Mouse (Mus musculus) lung, embryonic 14.5 days (tissue): ENCODE data around the gene Exosc7. TPM values are rescaled to one million over a fixed set of nuclear protein-coding genes. Genes with fewer than 3 reads are reported as not detected.

Source experiments
- ATAC-seq: fragments of 200-750 bp; cut with Nextera tagmentation; 2 replicates; pipeline ENCODE4 v1.8.0; 2017; ENCODE audit warnings: mild to moderate bottlenecking, moderate TSS enrichment, moderate library complexity; ENCODE audit not compliant: insufficient read depth
- DNase-seq: peaks from one replicate; pipeline ENCODE4 v3.0.0-alpha.2; 2015
- H3K27ac ChIP-seq: fragments of 300-500 bp; sonication (generic); 2 replicates; pipeline ENCODE4 v1.5.1; 2014; ENCODE audit warnings: low read depth, mild to moderate bottlenecking, moderate library complexity
- H3K27me3 ChIP-seq: fragments of 300-500 bp; sonication (generic); 2 replicates; pipeline ENCODE4 v1.6.1; 2014; ENCODE audit warnings: low read length, control low read depth; ENCODE audit not compliant: insufficient read depth
- H3K36me3 ChIP-seq: fragments of 300-500 bp; sonication (generic); 2 replicates; pipeline ENCODE4 v1.6.1; 2014; ENCODE audit warnings: control low read depth; ENCODE audit not compliant: insufficient read depth
- H3K4me1 ChIP-seq: fragments of 300-500 bp; sonication (generic); 2 replicates; pipeline ENCODE4 v1.6.1; 2014; ENCODE audit warnings: antibody characterized with exemption, control low read depth; ENCODE audit not compliant: insufficient read depth
- H3K4me2 ChIP-seq: fragments of 300-500 bp; sonication (generic); 2 replicates; pipeline ENCODE4 v1.6.1; 2014; ENCODE audit warnings: mild to moderate bottlenecking
- H3K4me3 ChIP-seq: fragments of 300-500 bp; sonication (generic); 2 replicates; pipeline ENCODE4 v1.5.1; 2014; ENCODE audit warnings: low read depth, low read length
- H3K9ac ChIP-seq: fragments of 300-500 bp; sonication (generic); 2 replicates; pipeline ENCODE4 v1.6.1; 2014
- H3K9me3 ChIP-seq: fragments of 300-500 bp; sonication (generic); 2 replicates; pipeline ENCODE4 v1.6.1; 2016; ENCODE audit warnings: low read depth, low read length, control low read depth
- CTCF ChIP-seq: IDR thresholded peaks from 2 replicates; pipeline ENCODE4 v1.5.1; 2016; ENCODE audit warnings: antibody characterized with exemption, low read depth
- WGBS: fragments of 180-500 bp; shearing (Covaris S2); extraction: QIAGEN DNeasy Blood & Tissue Kit; methylation state at CpG from one replicate; pipeline ENCODE4 v1.1.7; 2014; 5-methylcytosine and 5-hydroxymethylcytosine counted together
- polyA plus RNA-seq: library from polyadenylated mRNA; unstranded; fragments of >200 nt; fragmentation: Nextera tagmentation; extraction: Ambion mirVana; gene quantifications from 2 replicates; pipeline ENCODE4 v1.2.1, GENCODE M21; 2014

Gene Exosc7
- polyA plus RNA-seq, 1 experiment from 2014 or later: 132 TPM

DNA sequence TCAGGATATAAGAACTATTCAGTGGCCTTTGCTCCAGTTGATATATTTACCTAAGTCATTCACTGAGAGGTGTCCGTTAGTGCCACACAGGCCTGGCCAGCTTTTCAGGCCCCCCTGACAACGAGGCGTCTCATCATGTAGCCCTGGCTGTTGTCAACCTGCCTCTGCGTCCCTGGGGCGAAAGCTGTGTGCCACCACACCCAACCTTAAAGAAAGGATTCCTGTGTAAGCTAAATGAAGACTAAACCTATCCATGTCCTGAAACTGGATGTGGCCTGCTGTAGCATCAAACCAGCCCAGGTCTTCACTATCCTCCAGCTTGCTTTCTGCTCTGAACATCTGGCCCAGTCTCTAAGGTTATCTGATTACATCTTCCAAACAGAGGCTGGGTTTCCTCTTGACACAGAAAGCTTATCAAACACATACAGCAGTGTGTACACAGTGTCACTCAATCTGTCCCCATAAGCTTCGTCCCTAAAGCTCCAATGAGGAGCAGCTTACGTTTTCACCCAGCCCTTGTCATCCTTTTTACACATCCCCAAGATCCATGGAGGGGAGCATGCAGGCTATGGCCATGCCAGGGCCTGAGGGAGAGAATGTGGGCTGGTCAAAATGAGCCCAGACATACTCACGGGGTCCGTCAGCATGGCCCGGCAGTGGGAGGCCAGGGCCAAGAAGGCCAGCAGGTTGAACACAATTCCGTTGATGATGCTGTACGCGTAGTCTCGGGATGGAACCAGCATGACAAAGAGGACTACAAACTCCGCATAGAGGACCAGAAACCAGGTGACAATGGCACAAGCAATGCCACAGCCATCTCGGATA is 13.2 kb upstream of the Exosc7 start:
- H3K27me3 ChIP-seq: no peaks in the 10 kb centered on the region
- no peak overlapping the region for H3K4me3 ChIP-seq
- H3K9me3 ChIP-seq: no peaks in the 10 kb centered on the region
- 88% methylated on average over 16 of the region's 16 CpGs for WGBS
- ATAC-seq (no peak), DNase-seq (no peak)
- H3K36me3 ChIP-seq: peaks cover 65% of the 10 kb centered on the region
- H3K4me1 ChIP-seq: no peaks in the 10 kb centered on the region
- no peak overlapping the region for H3K4me2 ChIP-seq
- TF ChIP-seq CTCF: no peak
- H3K27ac ChIP-seq: no peak overlapping the region
- H3K9ac ChIP-seq: no peak overlapping the region

DNA sequence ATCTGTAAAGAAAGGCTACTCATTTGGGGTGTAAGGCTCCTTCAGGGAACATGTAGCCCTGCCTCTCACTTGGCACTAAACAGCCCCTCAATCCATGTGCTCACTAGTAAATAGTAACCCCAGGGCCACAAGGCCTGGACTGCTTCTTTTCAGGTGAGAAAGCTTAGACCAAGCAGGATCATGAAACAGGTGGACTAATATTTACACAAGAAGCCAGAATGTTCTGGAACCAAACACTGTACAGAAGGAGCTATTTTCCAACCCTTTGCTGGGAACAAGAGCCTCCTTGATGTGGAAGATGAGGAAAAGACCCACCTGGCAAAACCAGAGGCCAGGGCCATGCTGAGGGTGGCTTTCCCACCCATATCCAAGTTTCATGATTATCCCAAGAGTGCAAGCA is 9.6 kb upstream of the Exosc7 start:
- H3K4me3 ChIP-seq: no peak overlapping the region
- H3K4me2 ChIP-seq: no peak overlapping the region
- no peak overlapping the region for H3K27ac ChIP-seq
- ATAC-seq (no peak), DNase-seq (no peak)
- TF ChIP-seq CTCF: no peak
- H3K9ac ChIP-seq: no peak overlapping the region
- H3K36me3 ChIP-seq: peaks cover 42% of the 10 kb centered on the region
- H3K27me3 ChIP-seq: no peaks in the 10 kb centered on the region
- no peaks in the 10 kb centered on the region for H3K4me1 ChIP-seq
- H3K9me3 ChIP-seq: no peaks in the 10 kb centered on the region

DNA sequence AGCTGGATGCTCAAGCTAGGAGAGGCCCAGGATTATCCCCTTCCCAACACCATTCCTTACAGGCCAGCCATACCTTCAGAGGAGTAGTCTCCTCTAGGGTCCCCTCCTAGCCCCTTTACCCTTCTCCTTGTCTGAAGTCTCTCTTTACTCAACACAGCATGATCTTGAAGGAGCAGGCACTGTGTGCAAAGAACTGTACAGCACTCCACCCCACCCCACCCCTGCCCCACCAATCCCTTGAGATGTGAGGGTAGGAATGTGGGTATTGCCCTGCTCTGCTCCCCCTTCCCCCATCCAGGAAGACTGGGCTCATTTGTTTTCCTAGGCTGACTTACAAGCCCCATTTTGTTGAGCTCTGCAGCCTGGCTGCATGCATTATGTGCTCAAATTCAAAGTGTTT is 8.7 kb upstream of the Exosc7 start:
- no peaks in the 10 kb centered on the region for H3K9me3 ChIP-seq
- DNase-seq (no peak), ATAC-seq (no peak)
- no peak overlapping the region for H3K27ac ChIP-seq
- no peak overlapping the region for H3K4me3 ChIP-seq
- H3K4me1 ChIP-seq: no peaks in the 10 kb centered on the region
- no peak overlapping the region for H3K9ac ChIP-seq
- no peak for TF ChIP-seq CTCF
- H3K4me2 ChIP-seq: no peak overlapping the region
- H3K36me3 ChIP-seq: peaks cover 34% of the 10 kb centered on the region
- H3K27me3 ChIP-seq: no peaks in the 10 kb centered on the region

- H3K36me3 ChIP-seq: peaks cover 18% of the 10 kb centered on the region; the same call in 1 of the 2 replicates
- H3K9ac ChIP-seq: no peak overlapping the region
- H3K4me3 ChIP-seq: no peak overlapping the region
- H3K4me1 ChIP-seq: 0 out of 2 replicates have a peak, but pooled peaks cover 5% of the 10 kb centered on the region
- TF ChIP-seq CTCF: no peak
- DNase-seq: no peak
- no peak overlapping the region for H3K4me2 ChIP-seq
- H3K9me3 ChIP-seq: no peaks in the 10 kb centered on the region
- H3K27ac ChIP-seq: no peak overlapping the region
- no peaks in the 10 kb centered on the region for H3K27me3 ChIP-seq
- 0 out of 2 replicates have a peak, but pooled peaks have one; percentile 44 for ATAC-seq
- WGBS: 84% methylated on average over 4 of the region's 4 CpGs
Observed at GRCm38 (mm10) chr9:123107186-123107585, 5.8 kb upstream of the Exosc7 start.

- Histone ChIP-seq H3K4me2 (no peak overlapping the region), H3K4me1 (0 out of 2 replicates have a peak, but pooled peaks cover 5% of the 10 kb centered on the region), H3K27me3 (no peaks in the 10 kb centered on the region), H3K4me3 (no peak overlapping the region), H3K9me3 (no peaks in the 10 kb centered on the region), H3K36me3 (peaks cover 15% of the 10 kb centered on the region; the same call in 1 of the 2 replicates), H3K9ac (no peak overlapping the region), H3K27ac (no peak overlapping the region)
- WGBS: 70% methylated on average over 7 of the region's 7 CpGs
- no peak for TF ChIP-seq CTCF
- ATAC-seq (no peak), DNase-seq (peak; percentile 4)
Observed at GRCm38 (mm10) chr9:123109188-123109587, 3.8 kb upstream of the Exosc7 start.

DNA sequence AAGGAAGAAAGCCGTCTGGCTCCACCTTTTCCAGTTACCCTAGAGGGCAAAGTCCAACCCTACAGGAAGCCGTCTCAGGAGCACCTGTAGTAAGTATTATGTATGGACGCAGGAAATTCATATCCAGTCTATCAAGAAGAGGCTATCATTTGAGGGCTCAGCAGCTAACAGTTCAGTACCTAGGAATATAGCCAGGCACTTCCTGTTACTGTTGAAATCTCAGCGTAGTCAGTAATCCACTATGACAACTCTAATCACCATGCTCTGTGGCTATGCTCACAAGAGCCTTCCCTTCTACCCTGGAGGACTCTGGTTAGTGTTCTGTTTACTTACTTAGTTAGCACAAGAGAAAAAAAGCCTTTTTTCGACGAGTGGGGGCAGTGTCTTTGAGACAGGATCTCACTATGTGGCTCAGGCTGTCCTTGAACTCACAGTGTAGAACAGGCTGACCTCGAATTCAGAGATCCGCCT is 1.2 kb upstream of the Exosc7 start:
- no peaks in the 10 kb centered on the region for H3K9me3 ChIP-seq
- peak overlapping the region; percentile 83 for H3K4me3 ChIP-seq
- H3K9ac ChIP-seq: peak overlapping the region; percentile 85
- DNase-seq: peak; percentile 17
- no peak for ATAC-seq
- peaks cover 21% of the 10 kb centered on the region; the same call in 1 of the 2 replicates for H3K36me3 ChIP-seq
- H3K4me1 ChIP-seq: 0 out of 2 replicates have a peak, but pooled peaks cover 5% of the 10 kb centered on the region
- no peak for TF ChIP-seq CTCF
- peak overlapping the region; percentile 62 for H3K4me2 ChIP-seq
- no peaks in the 10 kb centered on the region for H3K27me3 ChIP-seq
- 42% methylated on average over 8 of the region's 8 CpGs for WGBS
- H3K27ac ChIP-seq: no peak overlapping the region

DNA sequence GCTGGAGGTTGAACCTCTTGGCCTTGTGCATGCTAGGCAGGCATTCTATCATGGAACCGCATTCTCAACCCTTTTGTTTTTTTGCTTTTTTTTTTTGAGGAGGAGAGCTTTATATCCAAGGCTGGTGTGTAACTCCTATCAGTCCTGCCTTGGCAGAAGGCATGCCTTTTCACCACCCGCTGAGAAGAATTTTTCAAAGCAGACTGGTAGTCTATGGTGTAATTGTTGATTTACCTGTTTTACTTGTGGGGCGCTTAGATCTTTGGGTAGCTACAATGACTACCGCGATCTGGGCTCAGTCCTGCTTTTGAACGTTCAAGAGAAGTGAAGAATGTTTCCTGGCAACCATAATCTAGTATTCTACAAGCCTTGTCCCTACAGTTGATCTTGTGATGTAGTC is 916 bp downstream of the Exosc7 start:
- Histone ChIP-seq H3K4me2 (peak overlapping the region; percentile 62), H3K36me3 (peaks cover 21% of the 10 kb centered on the region), H3K4me3 (peak overlapping the region; percentile 83), H3K27me3 (no peaks in the 10 kb centered on the region), H3K4me1 (0 out of 2 replicates have a peak, but pooled peaks cover 5% of the 10 kb centered on the region), H3K27ac (no peak overlapping the region), H3K9ac (peak overlapping the region; percentile 85), H3K9me3 (no peaks in the 10 kb centered on the region)
- DNase-seq: peak; percentile 5
- 53% methylated on average over 6 of the region's 6 CpGs for WGBS
- no peak for TF ChIP-seq CTCF
- no peak for ATAC-seq
